Mouse (Mus musculus) left cerebral cortex, adult 2 months (tissue): ENCODE data around the gene Syngr2. TPM values are rescaled to one million over a fixed set of nuclear protein-coding genes. Genes with fewer than 3 reads are reported as not detected.

Source experiments
- DNase-seq, 2 experiments: peaks; one replicate each; pipeline ENCODE4 v3.0.0; 2021 to 2022; ENCODE audit warnings: low spot score in 2 of 2, mixed read lengths in 1 of 2; ENCODE audit errors: extremely low spot score in 1 of 2
- H3K27ac ChIP-seq: fragments of 200-600 bp; 2 replicates; pipeline ENCODE4 v1.8.1; 2022
- H3K4me3 ChIP-seq: fragments of 200-600 bp; 2 replicates; pipeline ENCODE4 v1.8.1; 2022
- CTCF ChIP-seq: fragments of 200-600 bp; IDR thresholded peaks from 2 replicates; pipeline ENCODE4 v1.8.1; 2022; ENCODE audit warnings: antibody characterized with exemption, mild to moderate bottlenecking, moderate library complexity
- intact Hi-C: fragments of 180-260 bp; cut with DNase I; formaldehyde crosslinking; loops from one replicate; pipeline ENCODE4 v1.15.1; 2025
- long read RNA-seq, 2 experiments: library from polyadenylated mRNA; stranded (forward); transcript quantifications; one replicate each; pipeline ENCODE4 v2.0.0; 2021; ENCODE audit warnings: borderline mapping rate in 2 of 2
- total RNA-seq, 2 experiments: library from RNA; stranded (reverse); gene quantifications; 2 replicates each; pipeline ENCODE4 v1.2.3; 2021

The Syngr2 gene
- total RNA-seq: 10 to 100 TPM in 1 of 2 experiments, 1 to 10 TPM in 1; 8.7 to 11.1 TPM
- long read RNA-seq, experiment 1, transcript Syngr2-201 (4 exons, 1,520 nt): major isoform, 8 of 8 reads
- long read RNA-seq, experiment 1, partial matches to known transcripts: 0 of 8 reads
- long read RNA-seq, experiment 1, other reads (novel, unspliced or antisense): 0 of 8 reads
- long read RNA-seq, experiment 2, transcript Syngr2-201 (4 exons, 1,520 nt): major isoform, 11 of 11 reads
- long read RNA-seq, experiment 2, partial matches to known transcripts: 0 of 11 reads
- long read RNA-seq, experiment 2, other reads (novel, unspliced or antisense): 0 of 11 reads

GRCm38 (mm10) chr11:117809407-117810311 lies at the start of gene Syngr2, which contains the start of gene Gm20708:
Gene Syngr2 (plus strand): TSS chr11:117809668.
Gene Gm20708 (plus strand): TSS chr11:117809668.
- peak within 1 kb of the TSS; percentile 63 for H3K27ac ChIP-seq
- DNase-seq: peak; percentile 43 to 57

GRCm38 (mm10) chr11:117760374-117761119 lies 48.9 kb upstream of the Syngr2 start:
- TF ChIP-seq CTCF: no peak
- no peak for DNase-seq
- Histone ChIP-seq H3K27ac (peak overlapping the region; percentile 44; the same call in 1 of the 2 replicates), H3K4me3 (no peak overlapping the region)
- intact Hi-C loops: no loop called here

More at GRCm38 (mm10) chr11:117809407-117810311, at the start of gene Syngr2, which contains the start of gene Gm20708:
- no peak for TF ChIP-seq CTCF
- peak within 1 kb of the TSS; percentile 77 for H3K4me3 ChIP-seq
- intact Hi-C loops: no loop called here

DNA sequence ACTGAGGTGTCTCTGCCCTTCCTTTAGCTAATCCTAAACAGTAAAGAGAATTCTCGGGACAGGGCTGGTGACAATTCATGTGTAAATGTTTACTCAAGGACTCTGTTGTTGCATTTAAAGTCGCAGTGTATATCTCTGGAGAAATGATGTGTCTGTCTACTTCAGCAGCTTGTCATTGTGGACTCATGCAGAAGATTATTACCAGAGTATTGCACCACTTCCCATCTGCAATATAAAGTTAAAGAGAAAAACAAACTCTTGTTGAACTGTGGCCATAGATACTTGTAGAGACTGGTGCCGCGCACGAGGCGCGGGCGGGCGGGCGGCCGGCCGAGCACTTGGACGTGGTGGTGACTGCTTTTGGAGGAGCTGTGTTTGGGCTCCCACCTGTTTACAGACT lies 47.7 kb upstream of the Syngr2 start:
- intact Hi-C loops: no loop called here
- TF ChIP-seq CTCF: no peak

DNA sequence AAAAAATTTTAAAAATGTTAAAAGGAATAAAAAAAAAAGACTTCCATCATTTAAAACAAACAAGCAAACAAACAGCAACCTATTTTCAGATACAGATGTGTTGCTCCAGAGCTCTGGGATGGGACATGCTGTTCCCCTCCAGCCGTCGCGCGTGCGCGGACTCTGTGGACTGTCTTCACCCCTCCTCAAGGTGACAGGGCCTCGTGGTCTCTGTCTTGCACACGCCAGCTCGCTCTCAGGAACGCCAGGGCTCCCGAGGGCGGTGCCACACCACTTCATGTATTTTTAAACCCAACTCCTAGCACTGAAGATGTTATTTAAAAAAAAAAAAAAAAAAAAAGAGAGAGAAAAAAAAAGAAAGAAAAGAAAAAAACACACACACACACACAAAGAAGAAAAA lies 47.2 kb upstream of the Syngr2 start:
- intact Hi-C loops: no loop called here
- DNase-seq: no peak
- H3K27ac ChIP-seq: no peak overlapping the region; the same call in 1 of the 2 replicates
- TF ChIP-seq CTCF: no peak
- H3K4me3 ChIP-seq: no peak overlapping the region

More for the DNA sequence above, 47.7 kb upstream of the Syngr2 start:
- DNase-seq: no peak
- H3K27ac ChIP-seq: no peak overlapping the region; the same call in 1 of the 2 replicates
- H3K4me3 ChIP-seq: no peak overlapping the region

DNA sequence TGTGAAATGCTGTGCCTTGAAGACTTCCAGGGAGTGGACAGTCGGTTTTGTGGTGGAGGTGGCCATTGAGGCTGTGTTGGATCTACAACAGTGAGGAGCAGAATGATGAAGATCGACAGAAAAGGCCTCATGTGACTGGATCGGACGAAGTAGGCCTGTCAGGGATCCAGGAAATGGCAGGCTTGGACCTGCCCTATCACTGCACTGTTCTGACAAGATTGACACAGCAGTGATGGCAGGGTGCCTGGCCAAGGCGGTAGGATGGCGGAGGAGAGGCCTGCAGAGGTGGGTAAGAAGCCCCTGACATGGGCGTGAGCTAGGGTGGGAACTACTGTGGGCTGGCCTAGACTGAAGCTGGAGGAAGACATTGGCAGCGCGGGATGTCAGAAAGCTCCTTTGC lies 45.1 kb upstream of the Syngr2 start:
- no peak overlapping the region for H3K27ac ChIP-seq
- no peak overlapping the region for H3K4me3 ChIP-seq
- no peak for TF ChIP-seq CTCF
- no peak for DNase-seq
- intact Hi-C loops: no loop called here

- intact Hi-C loops: no loop called here
- no peak for TF ChIP-seq CTCF
- DNase-seq: no peak
- Histone ChIP-seq H3K27ac (no peak overlapping the region), H3K4me3 (no peak overlapping the region)
Measured at GRCm38 (mm10) chr11:117765361-117765760, 44.1 kb upstream of the Syngr2 start.

GRCm38 (mm10) chr11:117766275-117766674 lies 43.2 kb upstream of the Syngr2 start:
- TF ChIP-seq CTCF: no peak
- no peak for DNase-seq
- Histone ChIP-seq H3K27ac (peak overlapping the region; percentile 40; the same call in 1 of the 2 replicates), H3K4me3 (no peak overlapping the region)
- intact Hi-C loops: no loop called here

DNA sequence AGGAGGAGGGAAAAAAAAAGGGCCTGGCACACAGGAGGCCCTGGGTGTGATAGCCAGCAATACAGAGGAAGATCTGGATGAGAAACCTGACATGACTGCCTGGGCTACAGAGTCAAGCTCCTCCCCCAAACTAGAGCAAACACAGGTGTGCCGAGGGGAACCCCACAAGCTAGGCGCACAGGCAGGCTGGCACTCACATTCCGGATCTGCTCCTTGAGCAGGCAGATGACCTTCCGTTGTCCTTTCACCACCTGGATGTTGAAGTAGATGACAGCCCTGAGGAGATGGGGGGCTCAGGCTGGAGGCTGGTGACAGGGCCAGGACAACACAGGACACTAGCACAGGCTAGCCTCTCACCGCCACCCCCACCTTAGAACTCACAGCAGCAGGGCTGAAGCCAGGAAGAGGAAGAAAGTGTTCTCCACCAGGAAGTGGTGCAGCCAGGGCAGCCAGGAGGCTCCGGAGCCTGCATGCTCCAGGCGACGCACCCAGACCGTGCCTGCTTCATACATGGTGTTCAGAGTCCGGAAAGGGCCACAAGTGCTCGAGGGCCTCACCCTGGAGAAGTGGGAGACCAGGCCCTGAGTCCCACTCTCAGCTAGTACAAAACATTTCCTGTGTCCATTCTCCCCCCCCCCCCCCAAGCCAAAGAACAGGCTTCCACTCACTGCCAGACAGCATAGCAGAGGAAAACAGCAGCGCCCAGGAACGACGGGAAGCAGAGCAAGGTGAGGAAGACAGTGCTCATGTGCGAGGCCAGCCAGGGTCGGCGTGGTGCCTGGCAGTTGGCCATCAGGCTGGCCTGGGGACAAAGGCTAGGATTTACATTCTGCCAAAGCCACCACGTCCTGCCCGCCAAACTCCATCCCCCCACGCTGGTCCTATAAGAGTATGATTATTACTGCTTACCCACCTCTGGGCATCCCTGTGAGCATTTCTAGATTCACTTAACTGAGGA lies 40.5 kb upstream of the Syngr2 start:
- intact Hi-C loops: no loop called here
- no peak overlapping the region for H3K4me3 ChIP-seq
- no peak for DNase-seq
- no peak overlapping the region for H3K27ac ChIP-seq
- no peak for TF ChIP-seq CTCF

DNA sequence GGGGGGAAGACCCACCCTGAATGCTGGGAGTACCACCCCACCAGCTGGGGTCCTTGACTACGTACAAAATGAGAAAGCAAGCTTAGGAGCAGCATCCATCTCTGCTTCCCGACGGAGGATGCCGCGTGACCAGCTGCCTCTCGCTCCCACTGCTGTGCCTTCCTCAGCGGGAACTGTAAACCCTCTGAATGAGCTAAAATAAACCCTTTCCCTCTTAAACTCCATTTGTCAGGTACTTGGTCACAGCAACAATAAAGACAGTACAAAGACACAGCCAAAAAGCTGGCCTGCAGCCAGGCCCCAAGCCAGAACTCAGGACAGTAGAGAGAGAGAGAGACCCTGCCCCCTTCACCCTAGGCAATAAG lies 39.8 kb upstream of the Syngr2 start:
- no peak overlapping the region for H3K27ac ChIP-seq
- intact Hi-C loops: no loop called here
- DNase-seq: no peak
- no peak overlapping the region for H3K4me3 ChIP-seq
- no peak for TF ChIP-seq CTCF

GRCm38 (mm10) chr11:117770407-117770806 lies 39.1 kb upstream of the Syngr2 start:
- intact Hi-C loops: no loop called here
- Histone ChIP-seq H3K27ac (no peak overlapping the region), H3K4me3 (no peak overlapping the region)
- no peak for DNase-seq
- no peak for TF ChIP-seq CTCF

- Histone ChIP-seq H3K4me3 (no peak overlapping the region), H3K27ac (no peak overlapping the region)
- TF ChIP-seq CTCF: no peak
- intact Hi-C loops: no loop called here
- DNase-seq: no peak
Measured at GRCm38 (mm10) chr11:117772352-117772751, 37.1 kb upstream of the Syngr2 start.
